Mouse (Mus musculus) left cerebral cortex, adult 8-10 months (tissue): Measurements from ENCODE around the gene Trpv2. TPM values are rescaled to one million over a fixed set of nuclear protein-coding genes. Genes with fewer than 3 reads are reported as not detected.

Experiments
- DNase-seq, 2 experiments: peaks; one replicate each; pipeline ENCODE4 v3.0.0; 2022; ENCODE audit warnings: low spot score in 2 of 2
- total RNA-seq, 4 experiments: library from RNA; stranded (reverse); gene quantifications; 2 replicates each; pipeline ENCODE4 v1.2.4; 2022

The Trpv2 gene
- total RNA-seq, 4 experiments from 2014 or later, result 17.9 to 20.2 (median 19.3) TPM

DNA sequence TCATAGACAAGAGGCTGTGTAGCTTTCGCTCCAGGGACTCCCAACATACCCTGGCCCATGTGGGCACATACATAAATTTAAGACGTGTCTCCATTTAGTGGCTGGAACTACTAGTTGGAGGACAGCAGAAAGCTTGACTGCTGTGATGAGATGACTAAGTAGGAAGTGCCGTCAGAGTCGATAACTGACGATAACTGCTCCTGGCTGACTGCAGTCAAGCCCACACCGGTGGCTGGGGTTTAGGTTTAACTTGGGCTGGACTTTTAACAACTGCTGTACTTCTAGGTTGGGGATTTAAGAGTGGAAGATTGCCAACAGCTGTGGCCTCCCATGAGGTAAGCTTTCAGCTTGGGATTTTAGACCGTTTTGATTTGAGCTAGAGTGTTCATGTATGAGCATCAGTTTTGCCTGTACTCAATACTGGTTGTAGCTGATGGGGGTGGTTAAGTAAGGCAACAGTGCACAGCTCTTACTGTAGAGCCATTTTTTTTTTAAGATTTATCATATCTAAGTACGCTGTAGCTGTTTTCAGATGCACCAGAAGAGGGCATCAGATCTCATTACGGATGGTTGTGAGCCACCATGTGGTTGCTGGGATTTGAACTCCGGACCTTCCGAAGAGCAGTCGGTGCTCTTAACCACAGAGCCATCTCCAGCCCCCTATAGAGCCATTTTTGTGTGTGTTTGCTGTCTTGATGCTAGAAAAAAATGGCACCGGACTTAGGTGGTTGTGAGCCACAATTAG, 29.2 kb downstream of the Trpv2 start:
- no peak for DNase-seq

DNA sequence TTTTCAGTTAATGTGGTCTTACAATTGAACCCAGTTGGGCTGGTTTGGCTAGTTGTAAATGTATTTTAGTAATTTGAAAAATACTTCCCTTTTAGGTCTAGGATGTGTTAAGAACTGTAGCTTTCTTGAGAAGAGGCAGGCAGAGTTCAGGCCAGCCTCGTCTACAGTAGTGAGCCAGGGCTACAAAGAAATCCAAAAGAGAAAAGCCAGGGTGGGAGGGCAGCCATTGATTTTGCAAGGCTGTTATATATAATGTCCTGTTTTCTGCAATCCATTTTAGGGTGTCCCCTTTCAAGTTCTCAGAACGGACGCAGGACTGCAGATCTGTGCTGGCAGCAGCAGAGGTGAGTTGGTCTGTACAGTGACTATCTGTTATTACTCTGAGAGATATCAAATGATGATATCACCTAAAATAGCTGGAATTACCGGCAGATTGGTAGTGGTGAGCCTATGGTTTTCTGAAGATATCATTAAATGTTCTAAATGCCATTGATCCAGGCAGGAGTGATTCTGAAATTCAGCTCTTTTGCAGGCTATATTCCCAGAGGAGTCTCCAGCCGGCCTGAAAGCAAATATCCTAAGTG, 29.9 kb downstream of the Trpv2 start:
- DNase-seq, result no peak

DNA sequence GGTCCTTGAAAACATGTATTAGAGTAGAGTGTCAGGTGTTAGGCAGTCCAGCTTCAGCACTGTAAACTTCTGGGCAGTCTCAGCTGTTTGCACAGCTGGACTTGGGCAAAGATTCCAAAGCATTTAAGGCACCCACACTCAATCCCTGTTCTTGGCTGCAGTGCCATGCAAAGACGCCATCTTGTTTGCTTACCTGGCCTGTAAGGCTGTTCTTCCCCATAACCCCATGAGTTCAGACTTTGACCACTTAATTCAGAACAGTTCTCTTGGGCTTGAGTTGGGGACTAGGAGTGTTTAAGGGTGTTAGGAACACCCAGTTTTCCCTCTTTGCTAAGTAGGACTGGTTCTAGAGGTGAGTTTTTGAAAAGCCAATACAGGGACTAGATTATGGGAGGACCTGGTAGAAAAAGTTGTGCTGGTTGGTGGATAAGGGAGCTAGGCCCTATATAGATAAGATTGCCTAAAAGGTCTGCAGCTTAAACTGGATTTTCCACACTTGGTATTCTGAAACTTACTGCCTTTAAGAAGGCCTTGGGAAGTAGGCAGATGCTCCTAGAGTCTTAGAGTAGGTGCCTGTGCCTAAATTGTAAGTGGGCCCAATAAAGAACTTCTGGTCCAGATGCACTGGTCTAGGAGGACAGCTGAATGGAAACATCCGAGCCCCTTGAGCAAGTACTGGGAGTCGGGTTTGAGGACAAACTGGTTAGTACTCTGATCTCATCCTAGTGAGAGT, 30.8 kb downstream of the Trpv2 start:
- DNase-seq, result no peak

DNA sequence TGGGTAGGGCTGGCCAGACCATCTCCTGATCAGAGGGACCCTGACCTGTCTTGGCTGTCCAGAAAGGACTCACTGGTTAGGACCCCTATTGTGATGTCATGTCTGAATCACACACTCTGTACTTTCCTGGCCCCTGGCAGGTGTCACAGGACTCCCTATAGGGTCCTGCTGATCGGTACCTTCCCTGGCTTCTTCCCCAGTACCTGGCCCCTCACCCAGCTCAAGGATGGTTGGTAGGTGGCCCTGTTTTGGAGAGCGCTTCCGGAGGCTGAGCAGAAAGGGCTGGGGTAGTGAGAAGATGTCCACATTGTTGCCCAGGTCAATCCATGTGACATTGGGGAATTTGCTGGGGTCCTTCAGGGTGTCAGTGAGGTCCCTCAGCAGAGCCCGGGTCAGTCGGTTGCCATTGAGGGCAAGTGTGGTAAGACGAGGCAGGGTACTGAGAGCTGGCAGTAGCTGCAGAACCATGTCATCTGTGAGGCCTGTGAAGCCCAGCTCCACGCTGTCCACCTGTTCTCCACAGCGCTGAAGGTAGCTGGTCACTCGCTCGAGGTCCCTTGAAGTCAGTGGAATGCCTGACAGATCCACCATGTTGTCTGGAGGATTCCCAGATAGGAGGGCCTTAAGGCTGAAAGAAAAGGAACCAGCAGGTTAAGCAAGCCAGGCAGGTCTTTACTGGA, 31.5 kb downstream of the Trpv2 start:
- no peak for DNase-seq

DNA sequence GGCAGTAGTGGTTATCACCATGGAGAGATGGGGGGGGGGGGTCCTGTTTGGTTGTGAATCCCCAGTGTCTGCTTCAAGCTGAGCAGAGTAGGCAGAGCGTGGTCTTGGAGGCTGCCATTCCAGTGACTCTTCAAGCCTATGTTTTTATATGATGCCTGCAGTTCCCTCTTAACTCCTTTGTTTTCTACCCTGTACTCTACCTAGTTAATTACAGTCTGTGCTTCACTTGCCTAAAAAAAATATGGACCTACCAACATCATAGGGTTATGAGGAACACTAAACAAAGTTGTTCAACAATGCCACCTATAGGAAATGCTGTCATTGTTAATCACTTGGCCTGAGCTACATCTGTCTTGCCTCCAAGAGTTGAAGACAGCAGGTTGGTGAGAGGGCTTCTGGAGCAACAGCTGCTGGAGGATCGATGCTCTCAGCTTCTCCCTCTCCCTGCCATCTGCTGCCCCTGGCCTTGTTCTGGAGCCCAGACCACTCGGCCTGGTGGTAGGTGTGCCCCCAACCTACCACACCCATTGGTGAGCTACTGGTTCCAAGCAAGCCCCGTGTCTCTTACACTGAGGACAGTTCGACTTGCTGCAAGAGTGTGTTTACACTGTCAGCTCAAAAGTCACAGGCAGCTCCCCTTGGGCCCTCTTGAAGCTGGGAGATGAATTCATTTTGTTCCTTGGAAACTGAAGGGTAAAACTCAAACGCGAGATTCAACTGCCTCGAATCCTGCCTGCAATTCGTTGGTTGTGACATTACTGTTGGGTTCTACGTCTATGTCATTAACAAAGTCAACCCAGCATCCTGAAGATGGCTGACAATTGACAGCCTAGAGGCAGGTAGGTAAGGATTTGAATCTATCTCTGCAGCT, 32.2 kb downstream of the Trpv2 start:
- no peak for DNase-seq

DNA sequence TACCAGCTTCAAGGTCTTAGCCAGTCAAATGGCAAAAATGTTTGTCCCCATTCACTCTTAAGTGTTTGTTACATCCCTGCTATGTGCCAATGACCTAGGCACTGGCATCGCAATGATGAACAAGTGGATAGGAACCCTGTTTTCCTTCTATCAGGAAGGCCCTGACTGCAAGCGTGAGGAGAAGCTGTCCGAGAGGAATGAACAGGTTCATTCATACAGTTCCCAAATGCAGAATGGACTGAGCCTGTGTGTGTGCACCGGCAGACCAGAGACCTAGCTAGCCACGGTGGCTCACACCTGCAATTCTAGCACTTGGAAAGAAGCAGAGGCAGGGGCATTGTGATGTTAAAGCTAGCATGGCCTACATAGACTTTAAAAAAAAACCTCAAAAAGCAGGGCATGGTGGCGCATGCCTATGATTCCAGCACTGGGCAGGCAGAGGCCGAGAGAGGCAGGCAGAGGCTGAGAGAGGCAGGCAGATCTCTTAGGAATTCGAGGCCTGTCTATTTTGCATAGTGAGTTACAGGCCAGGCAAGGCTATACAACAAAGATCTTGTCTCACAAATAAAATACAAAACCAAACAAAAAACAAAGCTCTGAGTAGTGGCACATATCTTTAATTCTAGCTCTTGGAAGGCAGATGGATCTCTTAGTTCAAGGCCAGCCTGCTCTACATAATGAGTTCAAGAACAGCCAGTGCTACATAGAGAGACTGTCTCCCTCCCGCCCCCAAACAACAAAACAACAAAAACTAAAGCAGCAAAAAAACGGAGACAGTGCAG, 33.1 kb downstream of the Trpv2 start:
- no peak for DNase-seq

DNA sequence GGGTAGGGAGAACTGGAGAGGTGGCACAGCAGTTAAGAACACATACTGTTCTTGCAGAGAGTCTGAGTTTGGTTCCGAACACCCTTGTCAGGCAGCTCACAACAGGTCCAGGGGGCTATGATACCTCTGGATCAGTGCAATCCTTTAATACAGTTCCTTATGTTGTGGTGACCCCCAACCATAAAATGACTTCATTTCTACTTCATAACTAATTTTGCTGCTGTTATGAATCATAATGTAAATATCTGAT, 33.6 kb downstream of the Trpv2 start:
- no peak for DNase-seq

DNA sequence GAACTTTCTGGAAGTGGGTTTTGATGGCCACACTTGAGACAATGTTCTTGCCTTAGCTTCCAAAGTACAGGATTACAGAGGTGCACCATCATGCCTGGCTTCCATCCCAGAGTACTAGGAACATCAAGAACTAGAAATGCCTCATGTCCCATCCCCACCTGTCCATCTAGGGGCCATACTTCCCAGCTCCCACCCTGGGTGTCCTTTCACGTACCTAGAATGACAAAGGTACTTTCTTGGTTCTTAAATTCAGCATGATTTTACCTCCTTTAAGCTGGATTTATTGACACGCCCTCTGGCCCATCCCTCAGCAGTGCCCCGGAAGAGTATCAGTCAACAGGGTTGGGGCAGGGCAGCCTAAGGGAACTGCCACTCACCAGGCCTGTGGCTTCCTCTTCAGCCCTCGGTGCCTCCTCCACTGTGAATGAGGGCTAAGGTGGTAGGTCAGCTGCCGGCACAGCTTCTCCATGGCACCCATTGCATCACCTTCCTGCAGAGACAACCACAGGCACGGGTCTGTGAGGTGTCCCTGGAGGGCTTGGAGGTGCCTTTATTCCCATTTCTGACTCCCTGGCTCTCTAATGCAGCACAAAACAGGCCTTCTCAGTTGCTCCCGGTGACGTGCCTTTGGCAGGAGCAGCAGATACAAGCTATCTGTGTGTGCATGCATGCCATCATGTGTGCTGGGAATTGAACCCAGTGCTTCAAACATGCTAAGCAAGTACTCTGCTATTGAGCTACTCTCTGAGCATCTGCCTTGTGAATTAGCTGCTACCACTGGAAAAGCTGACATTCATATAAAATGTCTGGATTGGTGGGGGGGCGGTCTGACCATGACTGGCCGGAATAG, 34.8 kb downstream of the Trpv2 start:
- no peak for DNase-seq

DNA sequence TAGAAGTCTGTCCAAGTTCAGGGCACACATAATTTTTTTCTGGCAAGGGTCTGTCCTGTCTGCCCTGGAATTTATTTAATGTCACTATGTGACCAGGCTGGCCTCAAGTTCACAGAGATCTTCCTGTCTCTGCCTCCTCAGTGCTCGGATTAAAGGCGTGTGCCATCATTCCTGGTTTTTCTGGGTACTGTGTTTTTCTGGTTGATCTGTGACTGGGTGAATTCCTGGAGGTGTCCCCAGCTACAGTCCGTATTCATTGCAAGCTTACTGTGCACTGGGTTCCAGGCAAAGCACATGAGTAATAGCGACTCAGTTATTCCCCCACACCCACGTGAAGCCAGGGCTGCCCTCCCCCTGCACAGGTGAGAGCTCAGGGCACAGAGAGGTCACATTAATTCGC, 36.0 kb downstream of the Trpv2 start:
- DNase-seq, result no peak

DNA sequence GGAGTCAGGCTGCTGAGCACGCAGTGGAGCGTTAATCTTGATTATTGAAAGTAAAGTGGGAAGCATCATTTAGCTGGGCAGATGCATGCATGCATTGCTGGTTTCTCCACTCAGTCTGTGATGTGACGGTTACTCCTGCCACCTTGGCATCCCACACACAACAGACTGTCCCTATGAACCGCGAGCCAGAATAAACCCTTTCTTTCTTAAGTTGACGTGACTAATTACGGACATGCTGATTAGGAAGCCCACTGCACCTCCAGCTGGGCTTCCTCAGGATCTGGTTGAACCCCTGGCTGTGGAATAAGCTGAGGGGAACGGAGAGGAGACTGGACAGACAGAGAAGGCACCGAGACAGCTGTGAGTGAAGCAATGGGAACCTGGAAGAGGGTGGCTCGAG, 38.3 kb downstream of the Trpv2 start:
- no peak for DNase-seq

DNA sequence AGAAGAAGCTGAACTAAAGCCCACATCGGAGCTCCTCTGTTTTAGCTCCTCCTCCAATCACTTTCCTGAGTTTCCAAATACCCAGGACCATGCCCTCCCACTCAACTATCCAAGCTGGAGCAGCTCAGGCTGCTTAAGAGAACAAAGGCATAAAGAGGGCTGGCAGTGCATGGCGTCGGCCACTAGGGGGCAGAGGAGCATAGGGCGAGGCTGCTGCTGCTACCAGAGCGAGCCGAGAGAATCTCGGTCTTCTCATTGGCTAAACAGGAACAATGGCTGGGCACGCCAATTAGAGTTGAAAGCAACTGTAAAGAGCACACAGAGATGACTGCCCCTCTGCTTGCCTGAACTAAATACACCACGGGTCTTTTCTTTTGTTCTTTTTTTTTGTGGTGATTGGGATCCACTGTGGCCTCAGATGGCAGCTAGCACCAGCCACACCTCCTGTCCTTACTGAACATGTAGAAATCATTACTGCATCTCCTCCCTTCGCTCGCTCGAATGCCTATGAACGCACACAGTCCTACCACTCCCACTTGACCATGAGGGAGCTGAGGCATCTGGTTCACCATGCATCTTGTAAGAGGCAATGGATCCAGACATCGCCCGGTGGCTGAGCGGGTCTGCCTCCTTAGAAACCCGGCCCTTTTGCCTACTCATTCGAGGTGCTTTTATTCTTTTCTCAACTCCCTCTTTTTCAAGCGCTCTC, 39.5 kb downstream of the Trpv2 start:
- peak; percentile 84 to 86 for DNase-seq

DNA sequence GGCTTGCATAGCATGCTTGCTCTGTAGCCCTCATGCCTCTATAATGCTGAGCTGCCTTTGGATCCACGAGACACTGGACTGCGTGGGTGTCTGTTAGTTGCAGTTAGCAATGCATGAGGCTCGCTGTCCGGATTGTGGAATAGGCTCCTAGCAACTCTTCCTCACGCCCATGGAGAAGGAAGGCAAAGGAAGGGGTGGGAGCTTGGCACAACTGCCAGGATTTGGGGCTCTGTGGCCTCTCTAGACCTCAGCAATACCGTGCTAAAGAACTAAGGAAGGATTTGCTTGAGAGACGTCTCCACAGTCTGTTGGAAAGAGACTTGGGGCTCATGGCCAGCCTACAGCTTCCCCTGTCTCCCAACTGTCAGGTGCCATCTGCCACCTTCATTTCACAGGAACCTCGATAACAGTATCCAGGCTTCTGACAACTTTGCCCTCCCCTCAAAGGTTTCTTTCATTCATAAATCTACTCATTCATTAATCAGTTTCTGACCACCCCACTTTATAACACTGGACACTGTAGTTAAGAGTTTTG, 40.7 kb downstream of the Trpv2 start:
- no peak for DNase-seq

DNA sequence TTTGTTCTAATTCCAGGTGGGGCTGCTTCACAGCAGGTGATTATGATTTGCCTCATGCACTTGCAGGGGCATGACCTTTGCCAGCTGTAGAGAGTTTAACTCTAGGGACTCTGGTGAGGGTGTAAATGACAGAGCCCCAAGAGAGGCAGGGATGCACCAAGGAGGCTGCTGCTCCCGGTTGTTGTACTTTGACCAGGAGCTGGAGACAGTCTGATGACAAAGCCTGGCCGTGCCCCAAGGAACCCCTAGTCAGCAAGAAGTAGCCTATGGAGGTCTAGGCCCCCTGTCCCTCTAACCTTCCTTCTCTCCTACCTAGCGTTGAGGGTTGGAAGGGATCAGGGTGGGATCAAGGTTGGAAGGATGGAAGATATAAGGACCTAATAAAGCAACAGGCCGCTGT, 41.2 kb downstream of the Trpv2 start:
- no peak for DNase-seq

DNA sequence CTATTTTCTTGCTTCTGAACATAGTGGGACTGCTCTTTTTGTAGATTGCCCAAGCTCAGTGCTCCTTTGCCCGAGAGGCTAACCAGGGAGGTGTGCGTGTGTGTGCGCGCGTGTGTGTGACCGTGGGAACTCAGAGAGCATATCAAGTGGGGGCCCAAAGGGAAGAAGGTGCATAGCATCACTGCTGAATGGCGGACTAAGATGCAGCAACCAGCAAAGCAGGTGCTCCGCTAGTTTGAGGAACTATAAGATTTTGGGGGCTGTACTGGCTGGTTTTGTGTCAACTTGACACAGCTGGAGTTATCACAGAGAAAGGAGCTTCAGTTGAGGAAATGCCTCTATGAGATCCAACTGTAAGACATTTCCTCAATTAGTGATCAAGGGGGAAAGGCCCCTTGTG, 46.8 kb downstream of the Trpv2 start:
- DNase-seq, result no peak

DNA sequence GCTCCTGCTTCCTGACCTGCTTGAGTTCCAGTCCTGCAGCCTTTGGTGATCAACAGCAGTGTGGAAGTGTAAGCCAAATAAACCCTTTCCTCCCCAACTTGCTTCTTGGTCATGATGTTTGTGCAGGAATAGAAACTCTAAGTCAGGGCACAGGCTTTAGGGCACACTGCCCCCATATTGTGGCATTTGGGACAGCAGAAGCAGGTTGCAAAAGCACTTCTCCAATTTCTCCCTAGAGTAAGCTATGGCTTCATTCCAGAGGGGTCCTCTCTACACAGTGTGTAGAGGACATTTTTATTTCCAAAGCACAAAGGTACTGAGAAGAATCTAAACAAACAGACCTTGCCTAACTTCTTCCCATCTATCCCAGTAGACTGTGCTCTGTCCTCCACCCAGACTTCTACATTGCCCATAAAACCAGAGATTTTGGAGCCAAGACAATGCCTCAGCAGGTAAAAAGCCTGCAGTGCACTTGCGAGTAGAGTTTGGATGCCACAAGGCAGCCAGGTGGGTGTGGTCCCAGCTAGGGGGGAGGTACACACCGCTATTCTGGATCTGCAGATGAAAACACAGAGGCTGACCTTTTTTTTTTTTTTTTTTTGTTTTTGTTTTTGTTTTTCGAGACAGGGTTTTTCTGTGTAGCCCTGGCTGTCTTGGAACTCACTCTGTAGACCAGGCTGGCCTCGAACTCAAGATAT, 47.4 kb downstream of the Trpv2 start:
- DNase-seq, result no peak

DNA sequence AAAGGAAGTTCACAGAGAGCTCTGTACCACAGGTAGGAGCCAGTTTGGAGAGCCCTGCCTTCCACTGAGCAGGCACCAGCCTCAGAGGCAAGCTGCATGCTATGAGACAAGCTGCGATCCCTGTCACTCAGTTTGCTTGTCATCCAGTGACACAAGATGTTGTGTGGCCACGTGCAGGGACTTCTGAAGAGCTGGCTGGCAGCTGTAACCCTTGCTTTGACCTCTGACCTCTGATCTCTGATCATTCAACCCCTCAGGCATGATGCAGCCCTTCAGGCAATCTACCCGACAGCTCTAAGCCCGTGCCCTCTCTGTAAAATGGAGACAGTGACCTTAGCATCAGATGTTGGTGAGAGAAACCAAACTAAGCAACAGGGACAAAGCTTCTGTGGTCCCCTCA, 48.6 kb downstream of the Trpv2 start:
- DNase-seq, result no peak

DNA sequence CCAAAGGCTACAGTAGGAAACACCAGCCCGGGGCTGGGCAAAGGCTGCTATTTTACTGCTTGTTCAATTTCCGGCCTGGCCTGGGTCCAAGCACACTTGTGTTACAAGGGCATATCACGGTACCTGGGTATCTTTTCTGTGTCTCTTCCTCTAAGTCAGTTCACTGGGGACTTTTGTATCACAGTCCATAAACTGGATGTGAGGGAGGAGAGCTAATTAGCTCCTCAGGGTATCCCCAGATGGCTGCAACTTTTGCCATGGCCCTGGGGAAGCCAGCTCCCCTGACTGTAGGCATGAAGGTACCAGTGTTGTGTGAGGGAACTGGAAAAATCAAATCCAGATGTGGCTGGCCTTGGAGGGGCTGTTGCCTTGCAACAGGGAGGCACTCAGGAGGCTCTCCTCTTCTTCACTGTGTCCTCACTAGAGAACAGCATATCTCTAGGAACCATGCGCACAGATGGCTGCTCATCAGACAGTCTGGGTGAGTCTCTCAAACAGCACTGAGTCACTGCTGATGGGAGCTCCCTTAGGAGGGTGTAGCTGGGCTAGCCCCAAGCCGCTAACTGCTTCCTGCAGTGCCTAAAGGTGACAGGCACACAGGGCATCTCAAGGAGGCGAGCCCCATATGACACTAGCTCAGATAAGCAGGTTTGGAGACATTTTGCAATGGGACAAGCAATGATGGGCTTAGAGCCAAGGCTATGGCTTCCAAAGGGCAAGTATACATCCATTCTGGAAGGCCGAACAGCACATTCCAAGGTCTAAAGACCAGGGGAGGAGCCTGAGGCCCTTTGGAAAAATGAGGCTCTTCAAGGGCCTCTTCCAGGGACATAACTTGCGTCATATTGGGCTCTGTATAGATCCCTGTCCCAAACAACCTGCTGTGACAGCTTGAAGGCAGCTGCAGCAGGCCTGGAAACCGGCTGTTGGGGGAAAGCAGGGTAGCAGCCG, 50.3 kb downstream of the Trpv2 start:
- DNase-seq, result no peak
